Mouse (Mus musculus) hindbrain, embryonic 16.5 days (tissue): ENCODE data around the gene Desi1. TPM values are rescaled to one million over a fixed set of nuclear protein-coding genes. Genes with fewer than 3 reads are reported as not detected.
"Not testable (repeated sequence)": the region's sequence is repeated elsewhere in the genome, so short reads cannot be mapped to it uniquely, and the experiment has no call there.

Experiments
- ATAC-seq: fragments of 200-750 bp; cut with Nextera tagmentation; 2 replicates; pipeline ENCODE4 v1.8.0; 2017; ENCODE audit warnings: moderate TSS enrichment, moderate library complexity
- H3K27ac ChIP-seq: fragments of 300-500 bp; sonication (generic); 2 replicates; pipeline ENCODE4 v1.5.1; 2014; ENCODE audit warnings: low read depth, mild to moderate bottlenecking, control low read depth, low read length, moderate library complexity
- H3K27me3 ChIP-seq: fragments of 300-500 bp; sonication (generic); replicated peaks from 2 replicates; pipeline ENCODE4 v1.6.1; 2014; ENCODE audit warnings: low read length; ENCODE audit not compliant: control insufficient read depth, insufficient read depth
- H3K36me3 ChIP-seq: fragments of 300-500 bp; sonication (generic); 2 replicates; pipeline ENCODE4 v1.6.1; 2014; ENCODE audit warnings: mild to moderate bottlenecking, low read length, moderate library complexity, mixed read lengths; ENCODE audit not compliant: control insufficient read depth, insufficient read depth
- H3K4me1 ChIP-seq: fragments of 300-500 bp; sonication (generic); 2 replicates; pipeline ENCODE4 v1.6.1; 2014; ENCODE audit warnings: low read depth, low read length; ENCODE audit not compliant: control insufficient read depth, insufficient read depth
- H3K4me2 ChIP-seq: fragments of 300-500 bp; sonication (generic); 2 replicates; pipeline ENCODE4 v1.6.1; 2014; ENCODE audit warnings: mild to moderate bottlenecking, low read length, control low read depth, moderate library complexity
- H3K4me3 ChIP-seq: fragments of 300-500 bp; sonication (generic); 2 replicates; pipeline ENCODE4 v1.5.1; 2014; ENCODE audit warnings: mild to moderate bottlenecking, low read length, control low read depth, moderate library complexity
- H3K9ac ChIP-seq: fragments of 300-500 bp; sonication (generic); 2 replicates; pipeline ENCODE4 v1.6.1; 2014; ENCODE audit warnings: low read depth, mild to moderate bottlenecking, control low read depth, low read length, moderate library complexity
- H3K9me3 ChIP-seq: fragments of 300-500 bp; sonication (generic); 2 replicates; pipeline ENCODE4 v1.6.1; 2014; ENCODE audit warnings: mild to moderate bottlenecking, low read length, moderate library complexity; ENCODE audit not compliant: control insufficient read depth
- WGBS: fragments of 180-500 bp; shearing (Covaris S2); extraction: QIAGEN DNeasy Blood & Tissue Kit; methylation state at CpG from one replicate; pipeline ENCODE4 v1.1.7; 2014; 5-methylcytosine and 5-hydroxymethylcytosine counted together
- polyA plus RNA-seq: library from polyadenylated mRNA; unstranded; fragments of >200 nt; fragmentation: Nextera tagmentation; extraction: Ambion mirVana; gene quantifications from 2 replicates; pipeline ENCODE4 v1.2.1, GENCODE M21; 2015

Desi1 gene
- polyA plus RNA-seq, 1 experiment from 2014 or later = 53.7 TPM

DNA sequence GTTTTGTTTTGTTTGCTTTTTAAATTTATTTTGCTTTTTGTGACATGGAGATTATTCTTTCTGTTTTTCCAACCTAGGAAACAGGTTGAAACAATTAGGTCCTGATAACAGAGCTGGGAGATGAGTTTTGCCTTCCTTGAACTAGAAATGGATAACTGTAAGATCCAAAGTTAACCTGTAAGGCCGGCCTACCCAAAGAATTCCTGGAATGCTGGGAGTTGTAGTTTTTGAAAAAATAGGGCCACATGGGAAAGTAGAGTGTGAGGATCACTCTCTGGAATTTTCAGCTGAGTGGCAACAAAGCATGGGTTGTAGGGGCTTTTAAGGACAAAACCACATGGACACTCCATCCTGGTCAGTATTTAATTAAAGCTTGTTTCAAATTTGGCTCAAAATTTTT, 51.5 kb downstream of the Desi1 start:
- WGBS = 61% methylated on average over 1 of the region's 1 CpGs
- no peak overlapping the region for H3K9ac ChIP-seq
- ATAC-seq = no peak
- no peaks in the 10 kb centered on the region for H3K27me3 ChIP-seq
- no peaks in the 10 kb centered on the region for H3K36me3 ChIP-seq
- peaks cover 2% of the 10 kb centered on the region; the same call in 1 of the 2 replicates for H3K9me3 ChIP-seq
- H3K4me1 ChIP-seq = no peaks in the 10 kb centered on the region; the same call in 1 of the 2 replicates
- no peak overlapping the region for H3K4me2 ChIP-seq
- H3K27ac ChIP-seq = no peak overlapping the region
- no peak overlapping the region for H3K4me3 ChIP-seq

DNA sequence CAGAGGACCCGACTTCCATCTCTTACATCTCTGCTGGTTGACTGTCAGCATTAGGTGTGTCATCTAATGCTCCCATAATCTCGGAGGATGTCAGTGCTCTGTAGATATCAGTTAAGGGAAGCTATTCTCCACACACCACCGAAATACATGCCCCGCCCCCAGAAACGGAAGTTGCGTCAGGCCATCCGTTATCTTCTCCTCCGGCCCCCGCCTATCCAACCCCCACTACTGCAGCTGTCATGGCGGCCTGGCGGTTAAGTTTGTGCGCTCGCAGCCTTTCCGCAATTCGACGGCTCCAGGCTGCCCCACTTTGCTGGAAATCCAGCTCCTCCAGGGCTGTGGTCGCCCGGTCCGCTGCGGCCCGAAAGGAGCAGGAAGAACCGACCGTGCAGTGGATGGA, 53.3 kb downstream of the Desi1 start, which contains the start of gene 1700029P11Rik:
Gene 1700029P11Rik, plus strand, starts transcription at position 220 of the 400 bp plus-strand sequence.
- no peak within 1 kb of the TSS for H3K4me2 ChIP-seq
- peaks cover 2% of the 10 kb centered on the region; the same call in 1 of the 2 replicates for H3K9me3 ChIP-seq
- no peak within 1 kb of the TSS for H3K4me3 ChIP-seq
- no peaks in the 10 kb centered on the region for H3K36me3 ChIP-seq
- H3K27ac ChIP-seq = no peak within 1 kb of the TSS
- no peak for ATAC-seq
- H3K27me3 ChIP-seq = no peaks in the 10 kb centered on the region
- H3K4me1 ChIP-seq = no peaks in the 10 kb centered on the region
- 97% methylated on average over 23 of the region's 23 CpGs for WGBS
- H3K9ac ChIP-seq = no peak within 1 kb of the TSS

DNA sequence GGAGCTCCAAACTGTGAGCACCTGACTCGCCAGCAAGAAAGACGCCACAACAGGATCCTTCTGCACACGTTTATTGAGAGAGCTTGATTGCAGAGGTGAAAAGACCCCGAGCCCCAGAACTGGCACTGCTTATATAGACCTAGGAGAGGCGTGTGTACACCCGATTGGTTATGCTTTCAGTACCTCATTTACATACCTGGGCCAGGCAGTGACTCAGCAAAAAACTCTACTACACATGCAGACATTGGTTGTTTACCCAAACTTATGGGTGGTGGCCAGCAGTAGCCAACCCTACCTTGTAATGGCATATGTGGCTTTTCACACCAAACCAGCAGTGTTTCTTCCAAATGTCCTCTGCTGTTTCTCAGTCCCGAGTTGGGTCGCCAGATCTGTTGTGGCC, 58.5 kb downstream of the Desi1 start:
- not testable (repeated sequence) for H3K36me3 ChIP-seq, ATAC-seq, H3K27me3 ChIP-seq, H3K4me3 ChIP-seq, H3K4me1 ChIP-seq, H3K4me2 ChIP-seq, H3K27ac ChIP-seq, H3K9me3 ChIP-seq, H3K9ac ChIP-seq
- 88% methylated on average over 8 of the region's 8 CpGs for WGBS

DNA sequence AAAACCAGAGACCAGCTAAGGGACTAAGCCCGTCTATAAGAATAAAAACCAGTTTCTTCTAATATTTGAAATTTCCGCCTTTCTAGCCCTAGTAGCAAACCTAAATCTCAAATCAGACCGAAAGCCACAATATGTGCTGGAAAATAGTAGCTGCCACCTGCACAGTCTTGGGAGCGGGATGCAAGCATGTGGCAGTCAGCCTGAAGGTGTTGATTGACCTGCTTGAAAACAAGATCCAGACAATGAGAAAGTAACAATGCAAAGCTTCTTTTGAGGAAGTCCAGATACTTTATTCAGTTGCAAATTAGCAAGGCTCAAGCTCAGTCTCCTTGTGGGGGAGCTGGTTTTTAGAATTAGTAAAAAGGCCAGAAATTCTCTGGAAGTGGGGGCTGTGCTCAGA, 63.2 kb downstream of the Desi1 start:
- H3K9me3 ChIP-seq, ATAC-seq, H3K9ac ChIP-seq, H3K4me3 ChIP-seq, H3K4me2 ChIP-seq, H3K36me3 ChIP-seq, H3K27me3 ChIP-seq, H3K27ac ChIP-seq, H3K4me1 ChIP-seq: not testable (repeated sequence)
- 81% methylated on average over 4 of the region's 4 CpGs for WGBS

GRCm38 (mm10) chr15:81969635-81970034, 64.0 kb downstream of the Desi1 start:
- not testable (repeated sequence) for H3K4me2 ChIP-seq, H3K27ac ChIP-seq, H3K9ac ChIP-seq, H3K36me3 ChIP-seq, H3K4me3 ChIP-seq, H3K27me3 ChIP-seq, ATAC-seq, H3K4me1 ChIP-seq, H3K9me3 ChIP-seq
- WGBS = 70% methylated on average over 6 of the region's 6 CpGs

- WGBS = 81% methylated on average over 7 of the region's 7 CpGs
- Histone ChIP-seq H3K27ac (no peak overlapping the region), H3K36me3 (no peaks in the 10 kb centered on the region), H3K9me3 (peaks cover 7% of the 10 kb centered on the region), H3K4me1 (no peaks in the 10 kb centered on the region), H3K4me2 (no peak overlapping the region), H3K4me3 (no peak overlapping the region), H3K9ac (no peak overlapping the region), H3K27me3 (no peaks in the 10 kb centered on the region)
- no peak for ATAC-seq
These were observed 64.5 kb downstream of the Desi1 start for GRCm38 (mm10) chr15:81969173-81969572.

DNA sequence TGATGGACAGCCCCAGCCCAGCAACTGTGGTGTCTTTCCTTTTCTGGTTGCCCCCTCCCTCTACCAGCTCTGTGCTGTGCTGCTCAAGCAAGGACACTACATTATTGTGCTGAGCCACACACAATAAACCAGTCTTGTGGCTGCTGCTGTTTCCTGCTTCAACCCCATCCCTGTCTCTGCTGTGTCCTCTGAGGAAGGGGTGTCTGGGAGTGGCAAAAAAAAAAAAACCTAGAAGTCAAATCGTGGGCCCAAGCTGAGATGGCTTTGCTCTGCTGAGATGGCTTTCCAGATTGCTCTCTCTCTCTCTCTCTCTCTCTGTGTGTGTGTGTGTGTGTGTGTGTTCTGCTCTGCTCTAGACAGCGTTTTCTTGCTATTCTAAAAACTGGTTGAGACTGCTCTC, 65.2 kb downstream of the Desi1 start:
- no peaks in the 10 kb centered on the region for H3K36me3 ChIP-seq
- H3K9me3 ChIP-seq = peaks cover 7% of the 10 kb centered on the region
- H3K4me2 ChIP-seq = no peak overlapping the region
- H3K9ac ChIP-seq = no peak overlapping the region
- no peak for ATAC-seq
- H3K4me3 ChIP-seq = no peak overlapping the region
- no peak overlapping the region for H3K27ac ChIP-seq
- no peaks in the 10 kb centered on the region for H3K27me3 ChIP-seq
- WGBS = 65% methylated on average over 2 of the region's 2 CpGs
- H3K4me1 ChIP-seq = no peaks in the 10 kb centered on the region

DNA sequence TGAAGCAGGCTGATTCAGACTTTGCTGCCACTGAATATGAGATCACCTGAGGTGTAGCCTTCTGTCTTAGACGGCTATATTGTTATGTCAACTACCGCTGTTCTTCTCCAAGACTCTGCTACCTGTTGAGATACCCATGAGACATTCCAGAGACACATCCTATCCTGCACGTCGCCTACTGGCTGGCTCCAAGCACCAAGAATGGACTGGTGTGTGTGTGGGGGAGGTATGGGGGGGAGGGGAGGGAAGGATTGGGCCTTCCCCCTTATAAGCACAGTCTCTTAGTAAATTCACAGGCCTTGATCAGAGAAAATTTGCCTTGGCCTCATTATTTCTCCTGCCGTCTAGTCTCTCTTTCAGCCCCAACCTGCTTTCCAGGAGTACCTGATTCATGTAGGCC, 65.8 kb downstream of the Desi1 start:
- H3K4me2 ChIP-seq = no peak overlapping the region
- H3K4me1 ChIP-seq = no peaks in the 10 kb centered on the region
- H3K9me3 ChIP-seq = peaks cover 5% of the 10 kb centered on the region
- no peak overlapping the region for H3K9ac ChIP-seq
- 90% methylated on average over 5 of the region's 5 CpGs for whole genome bisulfite sequencing
- no peaks in the 10 kb centered on the region for H3K36me3 ChIP-seq
- no peaks in the 10 kb centered on the region for H3K27me3 ChIP-seq
- ATAC-seq = no peak
- no peak overlapping the region for H3K4me3 ChIP-seq
- H3K27ac ChIP-seq = no peak overlapping the region

- H3K4me3 ChIP-seq = no peak overlapping the region
- H3K9ac ChIP-seq = no peak overlapping the region
- H3K9me3 ChIP-seq = no peaks in the 10 kb centered on the region
- no peaks in the 10 kb centered on the region for H3K4me1 ChIP-seq
- no peaks in the 10 kb centered on the region for H3K27me3 ChIP-seq
- H3K27ac ChIP-seq = no peak overlapping the region
- 90% methylated on average over 11 of the region's 14 CpGs for whole genome bisulfite sequencing
- no peak overlapping the region for H3K4me2 ChIP-seq
- H3K36me3 ChIP-seq = no peaks in the 10 kb centered on the region
- ATAC-seq = no peak
These were observed 67.4 kb downstream of the Desi1 start for GRCm38 (mm10) chr15:81966062-81966829.
